ENCODE assay signal across 23 mouse cellular contexts in genomic region chr17:42981806-42982205, GRCm38 (mm10). TPM values are rescaled to one million over a fixed set of nuclear protein-coding genes. Genes with fewer than 3 reads are reported as not detected.
DNase-seq lines count a peak whose midpoint lies in the region; ATAC-seq and TF ChIP-seq lines count a peak whose summit lies in the region.
"Had no signal": no experiment of that assay in that cellular context is flagged by ENCODE, and none has a peak within 500 bp of the region (broad histone marks: within the 10 kb centered on the region; RNA-seq: fewer than 3 reads in every experiment).

No protein-coding gene starts in this region.

- no peaks in the 10 kb centered on the region for H3K9me3 ChIP-seq in heart, embryonic 11.5 days (replicated peaks; ENCODE audit: control insufficient read depth, low read length)
- H3K9me3 ChIP-seq in midbrain, embryonic 11.5 days (ENCODE audit: control insufficient read depth, low read length): no peaks in the 10 kb centered on the region
- H3K9me3 ChIP-seq in midbrain, postnatal 0 days (ENCODE audit: low read length): no peaks in the 10 kb centered on the region
- H3K9me3 ChIP-seq: forebrain, embryonic 12.5 days; heart, embryonic 10.5 days; hindbrain, embryonic 10.5 days; limb, embryonic 15.5 days; liver, embryonic 15.5 days had no signal

- peak; percentile 68 for DNase-seq in heart, adult 11 months
- DNase-seq in midbrain, embryonic 11.5 days (ENCODE audit: low spot score, missing footprints): peak; percentile 28
- DNase-seq in midbrain, postnatal 0 days (ENCODE audit: low spot score): no peak
- DNase-seq in lung, postnatal 36 days: peak; percentile 48
- no peak for DNase-seq in gastrocnemius, postnatal 25 days
- DNase-seq in kidney, postnatal 14 days: no peak
- DNase-seq: adrenal gland, postnatal 36 days; cerebellum, adult 18-20 months; cerebellum, postnatal 36 days; kidney, adult 8-10 months; kidney, postnatal 25 days; midbrain, embryonic 14.5 days; spleen, adult 18-20 months; thymus, postnatal 14 days had no signal

- no peak for TF ChIP-seq CTCF in midbrain, postnatal 0 days (IDR thresholded peaks at IDR 0.05)

- WGBS in heart, embryonic 11.5 days (ENCODE audit: insufficient replicate concordance): 50% methylated on average over 3 of the region's 3 CpGs
- 86% methylated on average over 3 of the region's 3 CpGs for WGBS in midbrain, embryonic 11.5 days
- 90% methylated on average over 3 of the region's 3 CpGs for WGBS in midbrain, postnatal 0 days

- H3K4me3 ChIP-seq in heart, embryonic 11.5 days (ENCODE audit: low read depth, low read length): no peak overlapping the region
- H3K4me3 ChIP-seq in midbrain, embryonic 11.5 days (ENCODE audit: low read depth, low read length): no peak overlapping the region
- no peak overlapping the region for H3K4me3 ChIP-seq in midbrain, postnatal 0 days (ENCODE audit: low read depth, low read length)
- H3K4me3 ChIP-seq: forebrain, embryonic 12.5 days; heart, embryonic 10.5 days; hindbrain, embryonic 10.5 days; limb, embryonic 15.5 days; liver, embryonic 15.5 days; myocyte had no signal

- H3K27ac ChIP-seq in heart, embryonic 11.5 days (ENCODE audit: low read depth, low read length): no peak overlapping the region
- no peak overlapping the region for H3K27ac ChIP-seq in midbrain, embryonic 11.5 days (ENCODE audit: low read depth, low read length)
- H3K27ac ChIP-seq in midbrain, postnatal 0 days (ENCODE audit: low read depth, low read length): no peak overlapping the region
- H3K27ac ChIP-seq: forebrain, embryonic 12.5 days; heart, embryonic 10.5 days; hindbrain, embryonic 10.5 days; limb, embryonic 15.5 days; liver, embryonic 15.5 days had no signal

- no peaks in the 10 kb centered on the region for H3K36me3 ChIP-seq in heart, embryonic 11.5 days (ENCODE audit: control insufficient read depth, insufficient read depth, low read length)
- H3K36me3 ChIP-seq in midbrain, embryonic 11.5 days (ENCODE audit: control insufficient read depth, insufficient read depth, low read length): no peaks in the 10 kb centered on the region
- H3K36me3 ChIP-seq in midbrain, postnatal 0 days (ENCODE audit: insufficient read depth, low read length): no peaks in the 10 kb centered on the region
- H3K36me3 ChIP-seq: forebrain, embryonic 12.5 days; heart, embryonic 10.5 days; hindbrain, embryonic 10.5 days; limb, embryonic 15.5 days; liver, embryonic 15.5 days had no signal

- no peaks in the 10 kb centered on the region for H3K27me3 ChIP-seq in heart, embryonic 11.5 days (ENCODE audit: control insufficient read depth, insufficient read depth, low read length)
- H3K27me3 ChIP-seq in midbrain, embryonic 11.5 days (ENCODE audit: control insufficient read depth, insufficient read depth, low read length): no peaks in the 10 kb centered on the region
- no peaks in the 10 kb centered on the region for H3K27me3 ChIP-seq in midbrain, postnatal 0 days (ENCODE audit: insufficient read depth, low read length)
- H3K27me3 ChIP-seq: forebrain, embryonic 12.5 days; limb, embryonic 15.5 days; liver, embryonic 15.5 days had no signal

- no peaks in the 10 kb centered on the region for H3K4me1 ChIP-seq in heart, embryonic 11.5 days (ENCODE audit: control insufficient read depth, insufficient read depth, low read length)
- H3K4me1 ChIP-seq in midbrain, embryonic 11.5 days (ENCODE audit: control insufficient read depth, insufficient read depth, low read length): no peaks in the 10 kb centered on the region
- H3K4me1 ChIP-seq in midbrain, postnatal 0 days (ENCODE audit: insufficient read depth, low read length): no peaks in the 10 kb centered on the region
- H3K4me1 ChIP-seq: forebrain, embryonic 12.5 days; heart, embryonic 10.5 days; limb, embryonic 15.5 days; liver, embryonic 15.5 days had no signal

- H3K9ac ChIP-seq in heart, embryonic 11.5 days (ENCODE audit: low read depth, low read length): no peak overlapping the region
- H3K9ac ChIP-seq in midbrain, embryonic 11.5 days (ENCODE audit: low read length): no peak overlapping the region
- no peak overlapping the region for H3K9ac ChIP-seq in midbrain, postnatal 0 days (replicated peaks; ENCODE audit: low read length, poor library complexity, severe bottlenecking)
- H3K9ac ChIP-seq: forebrain, embryonic 12.5 days; limb, embryonic 15.5 days; liver, embryonic 15.5 days had no signal

- no peak overlapping the region for H3K4me2 ChIP-seq in heart, embryonic 11.5 days
- H3K4me2 ChIP-seq in midbrain, embryonic 11.5 days: no peak overlapping the region
- no peak overlapping the region for H3K4me2 ChIP-seq in midbrain, postnatal 0 days (ENCODE audit: low read depth, low read length, poor library complexity, severe bottlenecking)
- H3K4me2 ChIP-seq: forebrain, embryonic 12.5 days; limb, embryonic 15.5 days; liver, embryonic 15.5 days had no signal

- no peak for ATAC-seq in heart, embryonic 11.5 days (replicated peaks; ENCODE audit: insufficient number of reproducible peaks, low FRiP score, low TSS enrichment)
- no peak for ATAC-seq in midbrain, embryonic 11.5 days (ENCODE audit: low FRiP score)
- ATAC-seq in midbrain, postnatal 0 days (ENCODE audit: low FRiP score): no peak
- no peak for ATAC-seq in granulocyte monocyte progenitor cell, adult 5-6 weeks (replicated peaks; ENCODE audit: poor library complexity, severe bottlenecking)
- ATAC-seq: CD4-positive, CD25-positive, alpha-beta regulatory T cell, adult 4 months had no signal

RNA-seq across cellular contexts. Expression of gene Tnfrsf21, which starts 34.5 kb away (rescaled TPM):
- 11.3 and 11.8 TPM in 2 replicates for polyA plus RNA-seq in heart, embryonic 11.5 days (2014; fragmentation: Nextera tagmentation; extraction: Ambion mirVana)
- 27.6 and 29.4 TPM in 2 replicates for polyA plus RNA-seq in midbrain, embryonic 11.5 days (2014; fragmentation: Nextera tagmentation; extraction: Ambion mirVana)
- 94.6 and 110 TPM in 2 replicates for total RNA-seq in midbrain, postnatal 0 days (2014; rRNA removed)
- polyA plus RNA-seq in midbrain, postnatal 0 days (2015; fragmentation: Nextera tagmentation; extraction: Ambion mirVana): 74.5 and 74.6 TPM in 2 replicates
- total RNA-seq in granulocyte monocyte progenitor cell, adult 5-6 weeks (2014; fragmentation: Nextera tagmentation): 54.2 and 61.4 TPM in 2 replicates
- total RNA-seq in granulocyte monocyte progenitor cell, adult 5-6 weeks (2017): 53.1 and 62.5 TPM in 2 replicates
- total RNA-seq in gastrocnemius, postnatal 25 days (2021): 10 to 100 TPM; 17.9 to 23.1 TPM

Comparison
In these comparisons a context has a peak if more than half of its experiments do, and no peak if none do; other contexts are left out.
1. DNase-seq: peak in heart, adult 11 months (single experiment), midbrain, embryonic 11.5 days (single experiment) and lung, postnatal 36 days (single experiment); none in midbrain, postnatal 0 days (single experiment), gastrocnemius, postnatal 25 days (single experiment) and kidney, postnatal 14 days (single experiment).